Mouse (Mus musculus) 3134 (cell line): Measurements from ENCODE around the gene Mmaa.

Experiments used
- DNase-seq: peaks from one replicate; pipeline ENCODE4 v3.0.0-alpha.2; 2011; ENCODE audit warnings: low spot score; ENCODE audit not compliant: insufficient read length; ENCODE audit errors: extremely low read depth

Gene Mmaa

DNA sequence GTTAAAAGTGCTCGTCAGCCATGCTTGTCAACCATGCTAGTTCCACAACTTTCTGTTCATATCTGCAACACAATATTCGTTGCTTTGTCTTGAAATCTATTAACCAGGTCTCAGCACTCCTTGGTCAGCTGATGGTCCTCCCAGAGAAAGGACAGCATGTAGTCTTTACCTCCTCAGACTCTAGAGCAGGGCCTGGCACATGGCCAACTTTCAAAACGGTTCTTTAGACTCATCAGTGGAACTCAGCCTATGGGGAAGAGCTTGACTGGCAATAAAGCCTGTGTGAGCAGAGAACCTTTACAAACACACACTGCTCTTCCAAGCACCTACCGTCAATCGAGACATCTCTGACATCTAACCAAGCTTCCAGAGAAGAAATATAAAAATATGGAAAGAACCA is 5.1 kb downstream of the Mmaa start:
- DNase-seq, result no peak

DNA sequence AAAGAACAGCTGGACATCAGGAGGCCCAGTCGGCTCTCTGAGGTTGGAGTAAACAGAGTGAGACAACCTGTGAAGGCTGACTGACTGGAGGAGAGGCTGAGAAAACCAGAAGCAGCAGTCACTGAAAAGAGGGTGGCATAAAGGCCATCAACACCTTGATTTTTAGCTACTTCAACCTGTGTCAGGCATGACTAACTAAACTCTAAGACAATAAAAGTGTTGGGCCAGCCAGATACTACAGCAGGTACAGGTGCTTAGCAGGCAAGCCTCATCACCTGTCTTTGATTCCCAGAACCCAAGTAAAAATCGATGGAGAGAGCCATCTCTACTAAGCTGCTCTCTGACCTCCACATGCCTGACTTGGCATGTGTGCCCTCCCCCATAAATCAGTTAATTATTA is 6.1 kb downstream of the Mmaa start:
- no peak for DNase-seq

DNA sequence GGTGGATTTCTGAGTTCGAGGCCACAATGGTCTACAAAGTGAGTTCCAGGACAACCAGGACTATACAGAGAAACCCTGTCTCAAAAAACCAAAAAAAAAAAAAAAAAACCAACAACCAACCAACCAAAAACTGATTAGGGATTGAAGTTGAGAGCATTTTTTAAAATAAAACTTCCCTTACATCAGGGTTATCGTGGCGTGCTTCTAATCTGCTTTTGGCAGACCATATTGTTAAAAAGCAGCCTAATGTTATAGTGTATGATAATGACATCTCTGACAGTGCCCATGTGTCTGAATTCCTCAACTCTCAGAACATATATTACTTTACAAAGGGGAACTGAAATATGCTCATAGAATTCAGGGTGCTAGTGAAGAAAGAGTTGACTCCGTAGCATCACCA is 6.5 kb downstream of the Mmaa start:
- DNase-seq, result no peak

DNA sequence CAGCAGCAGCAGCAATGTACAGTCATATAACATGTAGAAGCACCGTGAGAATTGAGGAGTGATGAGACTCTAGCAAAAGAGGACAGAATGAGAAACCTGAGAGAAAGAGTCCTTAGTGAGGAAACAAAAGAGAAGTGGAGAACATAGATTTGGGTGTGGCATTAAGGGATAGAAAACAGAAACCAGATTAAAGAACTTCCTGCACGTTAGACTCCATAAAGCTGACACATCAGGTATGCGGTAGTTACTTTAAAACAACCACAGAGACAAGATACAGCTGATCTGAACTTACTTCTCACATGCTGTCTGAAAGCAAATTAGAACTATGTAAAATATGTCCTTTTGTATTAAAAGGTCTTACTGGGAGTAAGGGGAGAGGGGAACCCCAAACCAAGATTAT is 8.3 kb downstream of the Mmaa start:
- no peak for DNase-seq

DNA sequence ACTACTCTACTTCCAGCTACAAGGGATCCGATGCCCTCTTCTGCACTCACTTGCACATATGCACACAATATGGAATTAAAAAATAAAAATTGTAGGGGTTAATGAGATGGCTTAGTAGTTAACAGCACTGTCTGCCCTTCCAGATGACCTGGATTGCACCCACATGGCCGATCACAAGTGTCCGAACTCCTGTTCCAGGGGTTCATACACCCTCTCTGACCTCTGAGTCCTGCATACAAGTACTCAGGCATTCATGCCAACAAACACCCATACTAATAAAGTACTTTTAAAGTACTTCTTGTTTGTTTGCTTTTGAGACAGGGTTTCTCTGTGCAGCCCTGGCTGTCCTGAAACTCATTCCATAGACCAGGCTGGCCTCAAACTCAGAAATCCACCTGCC is 10.1 kb downstream of the Mmaa start:
- DNase-seq, result no peak

DNA sequence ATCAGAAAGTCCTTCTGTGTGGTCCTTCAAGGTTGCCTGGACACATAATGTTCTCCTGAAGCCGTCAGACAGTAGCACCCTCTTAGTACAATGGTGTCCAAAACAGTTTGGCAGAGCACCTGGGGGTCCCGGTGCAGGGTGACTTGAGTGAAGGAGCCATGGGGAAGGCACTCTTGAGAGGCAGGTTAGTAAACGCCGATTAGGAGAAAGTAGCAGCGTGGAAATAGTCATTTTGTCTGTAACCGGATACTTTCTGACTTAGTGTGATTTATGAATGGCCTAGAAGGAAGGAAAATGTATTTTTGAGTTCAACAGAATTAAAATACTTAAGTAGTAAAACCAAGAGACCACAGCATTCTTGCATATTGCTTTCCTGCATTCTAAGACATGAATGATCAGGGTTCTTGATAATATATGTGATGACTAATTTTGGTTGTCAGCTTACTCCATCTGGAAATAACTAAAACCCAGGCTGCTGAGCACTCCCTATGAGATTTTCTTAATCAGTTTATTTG is 13.3 kb downstream of the Mmaa start:
- DNase-seq, result no peak

DNA sequence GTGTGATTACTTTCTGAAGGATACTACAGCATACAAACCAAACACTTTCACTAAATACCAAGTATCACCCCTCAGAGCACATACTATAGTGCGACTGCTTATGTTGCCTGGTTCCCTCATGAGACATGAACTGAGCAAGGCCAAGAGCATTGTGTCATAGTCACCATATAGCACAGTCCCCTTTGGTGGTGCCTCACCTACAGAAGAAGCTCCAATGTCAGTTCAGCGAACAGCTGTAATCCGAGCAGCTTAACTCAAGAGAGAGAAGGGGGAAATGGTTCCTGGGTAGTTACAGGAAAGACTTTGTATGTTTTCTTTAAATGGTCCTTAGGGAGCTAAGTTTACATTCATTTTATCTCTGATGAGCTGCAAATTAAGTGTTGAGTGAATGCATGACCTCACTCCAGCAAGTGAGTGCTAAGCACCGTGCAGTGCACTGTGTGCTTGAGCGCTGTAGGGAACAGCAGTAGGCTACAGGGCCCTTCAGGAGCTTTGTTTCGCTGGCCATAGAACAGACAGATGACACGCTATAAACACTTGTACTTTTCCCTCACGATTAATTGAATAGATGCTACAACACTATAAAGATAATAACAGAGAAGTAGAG is 17.4 kb downstream of the Mmaa start:
- DNase-seq, result no peak

DNA sequence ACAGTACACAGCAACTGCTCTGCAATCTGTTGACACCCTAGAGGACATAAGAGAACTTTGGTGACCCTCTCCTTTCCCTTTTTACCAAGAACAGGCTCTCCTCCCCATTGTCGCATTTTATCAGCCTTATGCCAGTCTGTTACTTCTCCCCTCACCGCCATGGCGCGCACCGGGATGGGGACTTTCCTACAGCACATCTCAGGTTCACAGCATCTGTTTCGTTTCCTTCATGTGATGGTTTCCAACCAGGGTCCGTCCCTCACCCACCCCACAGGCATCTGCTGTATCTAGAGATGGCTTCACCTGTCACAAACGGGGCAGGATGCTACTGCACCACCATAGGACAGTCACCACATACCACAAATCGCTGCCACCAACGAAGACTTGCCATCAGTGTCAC is 19.8 kb downstream of the Mmaa start:
- DNase-seq, result no peak

DNA sequence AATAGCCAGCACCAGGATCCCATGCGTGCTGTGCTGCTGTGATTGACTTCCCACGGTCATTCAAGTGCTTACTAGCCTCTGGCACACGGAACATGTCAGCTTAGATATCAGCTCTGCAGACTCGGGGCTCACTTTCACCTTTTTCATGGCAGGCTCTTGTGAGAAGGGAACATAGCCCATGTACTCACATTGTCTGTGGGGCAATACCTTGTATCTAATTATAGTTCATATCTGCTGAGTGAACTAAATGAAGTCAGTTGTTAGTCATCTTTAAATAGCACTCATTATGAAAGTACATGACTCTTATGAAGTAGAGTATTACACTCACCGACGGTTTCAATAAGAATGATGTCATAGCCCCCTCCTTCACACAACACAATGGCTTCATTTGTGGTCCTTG is 21.0 kb downstream of the Mmaa start:
- DNase-seq, result no peak

DNA sequence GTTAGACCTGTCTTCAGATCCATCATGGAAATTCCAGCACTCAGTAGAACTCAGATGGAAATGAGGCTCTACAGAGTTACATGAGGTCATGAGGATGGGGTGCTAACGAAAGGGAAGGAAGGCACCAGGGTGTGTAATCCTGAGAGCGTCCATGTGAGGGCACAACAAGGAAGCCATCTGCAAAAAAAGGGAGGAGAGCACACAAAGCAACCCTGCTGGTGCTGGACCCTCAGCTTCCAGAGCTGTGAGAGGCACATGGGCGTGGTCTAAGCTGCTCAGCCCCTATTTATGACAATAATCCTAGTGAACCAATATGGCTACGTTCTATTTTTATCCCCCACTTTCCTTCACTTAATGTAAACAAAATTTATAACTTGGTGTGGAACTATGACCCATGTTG is 22.1 kb downstream of the Mmaa start:
- DNase-seq, result no peak

DNA sequence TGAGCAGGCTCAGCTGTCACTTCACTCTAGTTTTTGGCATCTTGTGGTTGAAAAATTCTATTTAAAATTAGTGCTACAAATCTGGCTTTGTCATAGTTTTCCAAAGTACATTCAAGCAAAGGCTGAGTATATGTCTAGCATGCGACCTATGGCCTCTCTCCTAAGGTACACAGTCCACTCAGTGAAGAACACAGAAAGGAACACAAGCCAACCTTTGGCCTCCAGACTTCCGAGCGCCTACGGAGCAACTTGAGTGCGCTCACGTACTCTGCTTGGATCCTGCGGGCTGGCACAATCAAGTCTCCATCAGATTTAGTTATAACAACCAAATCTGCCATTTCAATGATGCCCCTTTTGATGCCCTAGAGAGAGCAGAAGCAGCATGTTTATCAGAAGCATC is 25.8 kb downstream of the Mmaa start:
- DNase-seq, result no peak

DNA sequence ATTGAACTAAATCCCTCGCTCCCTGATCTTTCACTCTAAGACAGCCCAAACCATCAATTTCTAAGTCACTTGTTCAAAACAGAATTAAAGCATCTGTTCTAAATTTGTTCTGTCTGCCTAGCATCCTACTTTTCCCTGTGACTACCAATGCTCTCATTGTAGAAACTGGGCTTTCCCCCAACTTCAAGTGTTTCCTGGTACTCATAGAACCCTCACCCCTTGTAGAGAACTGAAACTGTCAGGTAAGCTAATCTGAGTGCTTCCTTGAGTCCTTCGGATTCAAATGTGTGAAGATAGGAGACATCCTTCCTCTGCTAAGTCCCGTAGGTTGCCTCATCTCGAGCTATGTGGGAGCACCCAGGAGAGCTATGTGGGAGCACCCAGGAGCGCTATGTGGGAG is 32.8 kb downstream of the Mmaa start:
- no peak for DNase-seq

DNA sequence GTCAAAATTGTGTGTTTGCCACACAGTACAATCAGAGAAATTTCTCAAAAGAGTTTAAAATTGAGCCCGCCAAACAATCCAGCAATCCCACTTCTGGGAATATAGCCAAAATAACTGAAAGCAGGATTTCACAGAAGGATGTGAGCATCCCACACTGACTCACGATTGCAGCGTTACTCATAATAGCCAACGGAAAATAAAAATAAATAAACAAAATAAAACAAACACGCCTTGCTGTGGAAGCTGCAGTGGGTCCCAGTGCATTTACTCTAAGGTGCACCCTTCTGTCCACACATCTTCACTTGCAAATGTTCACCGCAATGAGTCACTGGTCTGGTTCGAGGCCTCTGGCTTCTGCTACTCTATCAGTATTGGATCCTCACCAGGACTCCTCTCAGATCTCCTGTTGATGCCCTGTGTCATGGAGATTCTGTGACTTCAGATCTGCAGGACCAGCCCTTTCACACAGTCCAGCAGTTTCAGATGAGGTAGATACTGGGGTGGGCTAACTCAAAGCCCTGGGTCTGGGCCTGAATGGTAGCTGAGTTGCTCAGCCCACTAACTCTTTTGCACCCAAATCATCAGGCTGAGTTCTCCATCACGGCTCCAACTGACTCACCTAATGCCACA is 38.5 kb downstream of the Mmaa start:
- peak; percentile 58 for DNase-seq

DNA sequence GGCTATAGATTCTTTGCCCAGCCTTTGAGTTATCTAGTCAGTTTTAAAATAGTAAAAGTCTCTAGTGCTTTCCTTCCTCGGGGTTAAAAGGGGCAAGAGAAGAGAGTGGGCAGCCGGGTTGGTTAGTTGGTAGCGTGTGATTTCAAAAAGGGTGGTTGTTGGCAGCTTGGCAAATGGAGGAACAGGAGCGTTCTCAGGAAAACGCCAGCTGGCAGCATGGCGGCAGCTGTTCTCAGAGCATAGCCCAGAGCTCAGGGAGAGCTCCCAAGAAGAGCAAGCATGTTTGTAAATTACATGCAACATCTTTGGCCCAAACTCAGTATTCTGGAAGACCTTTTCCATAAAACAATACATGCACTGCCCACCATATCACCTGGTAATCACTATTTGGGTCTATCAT is 41.0 kb downstream of the Mmaa start:
- no peak for DNase-seq

DNA sequence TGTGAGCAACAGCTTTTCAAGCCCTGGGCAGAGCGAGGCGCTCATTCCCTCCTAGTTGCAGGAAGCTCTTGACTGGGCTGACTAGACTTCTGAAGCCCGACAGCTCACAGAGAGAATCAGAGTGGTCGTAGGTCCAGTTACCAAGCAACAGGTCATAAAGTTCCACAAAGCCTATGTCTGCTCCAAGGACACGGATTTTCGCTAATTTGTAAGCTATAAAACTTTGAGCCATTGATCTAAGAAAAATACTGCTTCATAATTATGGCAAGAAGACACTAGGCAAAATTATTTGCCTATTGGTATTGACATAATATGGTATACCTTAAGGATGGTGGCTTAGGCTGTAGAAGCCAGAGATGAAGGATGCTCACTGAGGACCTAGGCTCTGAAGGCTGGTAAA is 46.3 kb downstream of the Mmaa start, which contains the start of gene 1700011L22Rik:
Gene 1700011L22Rik, minus strand, starts transcription at position 101 of the 400 bp plus-strand sequence.
- DNase-seq, result no peak

DNA sequence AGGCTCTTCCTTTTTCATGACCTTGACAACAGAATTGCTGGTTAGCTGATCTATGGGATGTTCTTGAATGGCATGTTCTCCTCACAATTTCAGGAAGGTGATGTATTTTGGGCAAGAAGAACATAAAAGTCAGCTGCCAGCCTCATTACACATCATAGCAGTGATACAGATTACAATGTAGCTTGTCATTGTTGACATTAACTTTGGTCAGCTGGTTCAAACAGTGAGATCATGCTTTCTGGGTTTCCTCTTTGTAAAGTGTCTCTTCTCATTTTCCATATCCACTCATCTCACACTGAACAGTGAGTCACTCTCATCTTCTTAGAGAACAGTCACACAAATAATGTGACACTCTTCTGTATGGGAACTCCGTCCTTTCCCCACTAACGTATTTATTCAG is 51.3 kb downstream of the Mmaa start:
- DNase-seq, result no peak

DNA sequence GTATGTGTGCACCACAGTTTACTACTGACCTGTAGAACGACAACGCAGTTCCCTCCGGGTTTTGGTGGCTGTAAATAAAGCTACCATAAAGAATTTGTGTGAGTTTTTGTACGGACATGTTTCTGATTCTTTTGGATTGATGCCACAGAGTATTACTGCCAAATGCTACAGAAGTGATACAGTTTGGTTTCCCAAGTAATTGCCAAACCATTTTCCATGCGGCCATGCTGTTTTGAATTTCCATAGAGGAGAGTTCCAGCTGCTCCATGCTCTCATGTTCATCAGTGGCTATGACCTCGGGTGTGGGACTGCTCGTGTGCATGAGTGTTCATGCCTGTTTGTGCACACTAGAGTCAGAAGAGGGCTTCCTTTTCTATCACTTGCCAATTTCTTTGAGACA is 54.7 kb downstream of the Mmaa start:
- DNase-seq, result no peak

DNA sequence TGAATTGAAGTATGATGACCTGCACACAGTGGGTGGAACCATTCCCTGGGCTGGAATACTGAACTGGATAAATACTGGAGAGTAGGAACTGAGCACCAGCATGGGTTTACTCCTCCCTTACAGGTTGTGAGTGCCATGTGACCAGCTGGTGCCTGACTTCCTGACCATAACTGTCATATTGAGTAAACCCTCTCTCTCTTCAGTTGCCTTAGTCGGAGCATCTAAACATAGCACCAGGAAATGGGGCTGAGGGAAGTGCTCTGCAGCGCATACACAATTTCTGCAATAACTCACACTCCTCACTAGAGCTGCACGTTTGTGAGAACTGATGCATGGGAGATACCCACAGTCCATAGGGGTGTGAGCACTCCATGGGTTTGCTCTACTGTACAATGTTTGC is 55.4 kb downstream of the Mmaa start:
- DNase-seq, result no peak

DNA sequence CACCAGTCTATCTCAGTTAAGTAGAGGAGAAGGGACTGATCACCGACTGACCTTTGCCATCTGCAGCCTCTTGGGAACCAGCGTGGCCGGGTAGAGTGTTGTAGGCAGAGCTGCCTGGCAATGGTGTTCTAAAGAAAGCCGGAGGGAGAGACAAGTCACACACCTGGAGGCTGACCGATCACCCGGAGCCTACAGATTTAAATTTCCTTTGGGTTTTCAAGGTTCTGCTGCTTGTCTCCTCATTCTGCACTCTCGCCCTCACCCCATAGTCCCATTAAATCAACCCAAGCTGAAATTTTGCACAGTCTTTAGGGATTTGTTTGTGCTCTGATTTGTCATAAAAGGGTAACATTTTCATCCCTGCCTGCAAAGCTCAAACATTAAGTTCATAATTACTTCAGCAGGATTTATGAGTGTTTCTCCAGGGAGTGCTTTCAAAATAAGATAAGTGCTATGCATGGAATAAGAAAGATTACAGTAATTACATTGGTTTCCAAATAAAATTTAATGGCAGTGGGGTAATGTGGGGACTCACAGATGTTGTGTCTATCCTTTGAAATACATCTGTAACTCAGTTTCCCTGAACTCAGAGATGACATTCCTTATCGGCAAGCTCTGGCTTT is 65.4 kb downstream of the Mmaa start:
- no peak for DNase-seq

DNA sequence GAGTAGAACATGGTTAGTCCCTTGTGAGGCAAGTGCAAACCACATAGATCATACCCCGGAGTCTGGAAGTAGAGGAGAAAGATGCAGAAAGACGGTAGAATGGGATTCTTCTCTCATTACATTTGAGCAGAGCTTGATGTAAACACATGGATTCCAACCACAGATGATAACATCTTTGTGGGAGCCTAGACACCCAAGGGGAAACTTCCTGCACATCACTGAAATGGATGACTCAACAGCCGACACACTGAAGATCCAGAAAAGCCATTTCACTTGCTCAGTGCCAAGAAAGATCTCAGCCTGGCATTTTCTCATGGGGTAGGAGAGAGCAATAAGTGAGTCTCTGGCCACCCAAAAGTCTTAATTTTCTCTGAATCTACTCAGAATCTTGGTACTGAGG is 66.8 kb downstream of the Mmaa start:
- peak; percentile 42 for DNase-seq

DNA sequence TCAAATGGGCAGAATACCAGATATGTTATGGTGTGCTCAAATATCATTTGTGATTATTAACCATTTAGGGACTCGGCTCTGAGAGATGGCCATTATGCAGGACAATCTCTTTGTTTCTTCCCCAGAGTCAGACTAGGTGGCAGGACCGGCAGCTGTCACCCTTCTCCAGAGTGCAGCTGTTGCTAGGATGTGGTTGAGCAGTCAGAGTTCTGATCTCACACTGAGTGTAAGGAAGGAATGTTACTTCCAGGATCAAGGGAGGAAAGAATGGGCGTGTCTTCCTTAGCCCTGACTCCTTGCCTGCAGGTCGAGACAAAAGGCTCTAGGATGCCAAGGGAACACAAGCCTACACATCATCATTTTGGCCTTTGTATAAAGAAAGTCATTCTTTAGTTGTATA is 67.5 kb downstream of the Mmaa start:
- DNase-seq, result peak; percentile 41

DNA sequence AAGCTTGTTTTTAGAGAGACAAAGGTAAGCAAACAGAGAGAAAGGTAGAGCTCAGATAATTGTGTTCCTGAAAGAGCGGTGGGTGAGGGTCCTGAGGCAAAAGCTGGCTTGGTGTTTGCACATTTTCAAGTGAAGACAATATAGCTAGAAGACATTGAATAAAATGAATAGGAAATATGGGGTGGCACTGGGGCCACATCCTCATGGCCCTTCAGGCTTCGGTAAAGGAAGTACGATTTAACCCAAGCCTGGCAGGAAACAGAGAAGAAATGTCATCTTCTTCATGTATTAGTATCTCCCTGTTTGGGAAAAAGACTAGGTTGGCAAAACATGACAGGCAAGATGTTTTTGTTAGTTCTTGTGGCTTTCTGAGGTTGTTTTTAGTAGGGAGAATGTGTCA is 68.7 kb downstream of the Mmaa start:
- DNase-seq, result no peak
